Mouse (Mus musculus) neural tube, embryonic 10.5 days (tissue): Measurements from ENCODE around the gene Tnk1.
"Not testable (repeated sequence)": the region's sequence is repeated elsewhere in the genome, so short reads cannot be mapped to it uniquely, and the experiment has no call there.

Experiments
- DNase-seq: peaks from one replicate; pipeline ENCODE4 v3.0.0-alpha.2; 2017; ENCODE audit warnings: low spot score; ENCODE audit errors: extremely low spot score

Gene Tnk1

GRCm38 (mm10) chr11:69878952-69879351 is 20.4 kb upstream of the Tnk1 start:
- DNase-seq, result no peak

- no peak for DNase-seq
These were observed 19.9 kb upstream of the Tnk1 start for GRCm38 (mm10) chr11:69878399-69878798.

DNA sequence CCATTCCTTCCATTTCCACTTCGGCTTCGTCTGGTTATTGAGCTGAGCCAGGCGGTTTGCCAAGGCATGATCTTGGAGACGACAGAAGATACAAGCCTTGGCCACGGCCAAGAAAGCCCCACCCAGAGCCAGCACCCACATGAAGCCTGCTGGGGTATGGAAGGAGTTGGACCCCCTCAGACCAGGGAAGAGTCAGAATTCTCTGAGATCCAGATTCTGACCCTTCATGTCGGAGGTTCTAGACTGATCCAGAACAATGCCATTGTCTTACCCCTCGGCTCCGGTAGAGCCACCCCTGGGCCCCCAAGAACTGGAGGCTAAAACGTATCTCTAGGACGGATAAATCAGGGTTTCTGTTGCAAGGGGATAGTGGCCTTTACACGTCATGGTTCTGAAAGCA is 19.3 kb upstream of the Tnk1 start, which contains the start of gene Tmem95:
Gene Tmem95 (minus strand): TSS at position 141 of the 400 bp plus-strand sequence.
- no peak for DNase-seq

DNA sequence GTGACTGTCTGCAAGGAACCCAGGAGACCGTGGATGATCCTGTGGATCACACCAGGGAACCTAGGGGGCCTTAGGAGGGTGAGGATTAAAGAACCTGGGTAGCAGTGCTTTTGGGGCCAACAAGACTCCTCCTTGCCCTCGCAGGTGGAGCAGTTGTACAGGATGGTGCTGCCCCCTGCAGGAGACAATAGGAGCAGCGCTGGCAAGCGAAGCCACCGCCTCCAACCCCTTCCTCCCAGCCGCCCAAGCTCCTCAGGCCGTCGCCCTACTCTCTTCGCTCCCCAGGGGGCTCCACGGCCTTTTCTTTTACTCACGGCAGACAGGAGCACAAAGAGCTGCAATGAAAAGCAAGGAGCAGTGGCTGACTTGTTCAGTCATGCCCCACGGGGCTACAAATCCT is 18.3 kb upstream of the Tnk1 start:
- peak; percentile 83 for DNase-seq

- DNase-seq, result no peak
These were observed 17.7 kb upstream of the Tnk1 start for GRCm38 (mm10) chr11:69876186-69876585.

DNA sequence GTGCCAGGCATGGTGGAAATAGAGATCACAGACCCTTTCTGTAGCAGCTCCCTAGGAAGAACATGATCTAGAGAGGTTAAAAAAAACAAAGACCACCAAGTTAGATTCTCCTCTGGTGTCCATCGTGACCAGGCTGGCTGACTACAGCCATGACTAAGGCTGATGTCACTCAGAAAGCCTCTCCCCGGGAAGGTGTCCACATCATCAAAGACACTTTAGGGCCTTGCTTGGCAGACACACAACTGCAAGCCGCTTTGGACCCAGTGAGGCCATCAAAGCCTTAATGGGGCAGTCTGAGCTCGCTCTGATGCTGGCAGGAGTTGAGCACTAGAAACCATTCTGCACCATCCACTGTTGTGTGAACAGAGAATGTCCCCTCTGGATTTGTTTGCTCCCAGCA is 13.9 kb upstream of the Tnk1 start:
- DNase-seq, result no peak

GRCm38 (mm10) chr11:69871822-69872221 is 13.3 kb upstream of the Tnk1 start:
- no peak for DNase-seq

DNA sequence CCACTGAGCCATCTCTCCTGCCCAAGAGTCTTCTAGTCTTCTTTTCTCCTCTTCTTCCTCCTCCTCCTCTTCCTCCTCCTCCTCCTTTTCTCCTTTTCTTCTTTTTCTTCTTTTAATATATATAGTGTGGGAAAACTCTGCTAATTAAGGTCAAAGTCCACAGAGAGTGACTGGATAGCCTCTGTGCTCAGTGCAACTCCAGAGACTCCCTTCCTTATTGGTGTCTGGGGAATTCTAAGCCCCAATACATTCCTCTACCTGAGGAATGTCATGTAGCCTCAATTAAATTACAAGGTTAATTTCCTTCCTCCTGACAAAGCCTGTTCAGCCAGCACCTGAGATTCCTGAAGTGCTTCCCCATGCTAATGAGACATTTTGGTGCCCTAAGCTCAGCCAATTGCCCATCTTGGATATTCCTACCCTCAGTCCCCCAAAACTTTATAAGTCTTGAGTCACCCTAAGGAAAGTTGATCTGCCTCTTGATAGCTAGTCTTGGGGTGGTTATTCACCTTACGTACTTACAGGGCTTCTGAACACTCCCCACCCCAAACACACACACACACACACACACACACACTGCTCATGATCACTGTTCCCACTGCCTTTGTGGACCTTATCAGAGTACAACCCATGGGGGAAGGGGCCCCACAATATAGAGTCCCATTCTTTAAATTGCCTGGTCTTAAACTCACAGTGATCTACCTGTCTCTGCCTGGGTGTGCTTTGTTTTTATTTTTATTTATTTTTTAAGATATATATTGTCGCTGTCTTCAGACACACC is 11.9 kb upstream of the Tnk1 start:
- DNase-seq, result no peak

DNA sequence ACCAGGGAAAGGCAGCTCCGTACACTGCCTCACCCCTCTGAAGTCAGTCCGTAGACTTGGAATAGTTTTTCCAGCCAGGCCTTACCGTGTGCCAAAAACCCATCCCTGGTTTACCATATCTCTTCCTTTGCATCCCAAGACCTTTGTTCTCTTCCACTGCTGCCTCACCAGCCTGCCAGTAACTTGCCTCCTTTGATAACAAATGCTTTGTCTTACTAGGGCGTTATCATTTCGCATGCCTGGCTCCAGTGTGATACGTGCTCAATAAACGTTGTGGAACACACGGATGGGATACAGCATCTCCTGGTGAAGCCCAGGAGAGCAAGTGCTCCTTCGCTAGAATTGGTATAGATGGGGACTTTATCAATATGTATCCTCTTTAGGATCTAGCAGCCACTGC is 8.8 kb upstream of the Tnk1 start:
- DNase-seq, result no peak

GRCm38 (mm10) chr11:69865561-69865960 is 7.0 kb upstream of the Tnk1 start:
- DNase-seq, result no peak

DNA sequence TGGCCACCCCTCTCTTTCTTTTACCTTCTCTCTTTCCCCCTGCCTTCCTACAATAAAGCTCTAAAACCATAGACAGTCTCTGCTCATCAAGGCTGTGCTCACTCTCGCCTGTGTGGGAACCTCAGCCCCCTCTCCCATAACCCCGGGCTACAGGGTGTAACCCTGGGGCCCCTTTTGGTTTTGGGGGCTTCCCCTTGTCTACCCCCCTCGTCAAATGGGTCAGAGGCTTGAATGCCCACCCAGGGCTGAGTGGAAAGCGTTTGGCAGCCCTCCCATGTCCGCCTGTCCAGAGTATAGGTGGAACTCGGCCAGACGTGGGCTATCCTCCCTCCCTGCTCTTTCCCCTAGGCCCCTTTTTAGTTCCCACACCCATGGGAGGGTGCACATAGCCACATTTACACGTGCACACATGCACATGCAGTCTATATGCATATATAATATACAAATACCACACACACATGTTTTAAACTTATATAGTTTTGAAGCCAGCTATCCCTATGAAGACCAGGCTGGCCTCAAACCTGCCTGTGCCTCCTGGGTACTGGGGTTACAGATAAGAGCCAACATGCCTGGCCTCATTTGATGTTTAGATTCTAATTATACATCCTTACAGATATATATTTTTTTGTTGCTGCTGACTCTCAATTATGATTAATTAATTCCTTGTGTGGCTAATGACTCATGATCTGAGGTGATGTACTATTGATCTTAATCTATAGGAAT is 5.8 kb upstream of the Tnk1 start:
- no peak for DNase-seq

- DNase-seq, result not testable (repeated sequence)
These were observed 5.2 kb upstream of the Tnk1 start for GRCm38 (mm10) chr11:69863729-69864128.

DNA sequence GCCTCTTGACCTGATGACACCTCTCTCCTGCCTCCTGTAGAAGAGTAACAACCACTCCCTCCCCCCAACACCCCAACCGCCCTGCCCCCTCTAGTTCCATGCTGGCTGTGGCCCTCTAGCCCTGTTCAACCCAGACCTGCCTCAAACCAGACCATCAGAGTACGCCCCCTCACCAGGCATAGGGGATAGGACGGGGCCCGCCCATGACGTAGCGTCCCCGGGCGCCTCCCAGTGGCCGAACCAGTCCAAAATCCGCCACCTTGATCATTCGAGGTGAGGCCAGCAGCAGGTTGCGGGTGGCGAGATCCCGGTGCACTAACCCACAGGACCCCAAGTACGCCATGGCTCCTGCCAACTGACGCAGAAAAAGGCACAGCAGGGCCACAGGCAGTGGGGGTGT is 3.2 kb downstream of the Tnk1 start:
- peak; percentile 56 for DNase-seq

DNA sequence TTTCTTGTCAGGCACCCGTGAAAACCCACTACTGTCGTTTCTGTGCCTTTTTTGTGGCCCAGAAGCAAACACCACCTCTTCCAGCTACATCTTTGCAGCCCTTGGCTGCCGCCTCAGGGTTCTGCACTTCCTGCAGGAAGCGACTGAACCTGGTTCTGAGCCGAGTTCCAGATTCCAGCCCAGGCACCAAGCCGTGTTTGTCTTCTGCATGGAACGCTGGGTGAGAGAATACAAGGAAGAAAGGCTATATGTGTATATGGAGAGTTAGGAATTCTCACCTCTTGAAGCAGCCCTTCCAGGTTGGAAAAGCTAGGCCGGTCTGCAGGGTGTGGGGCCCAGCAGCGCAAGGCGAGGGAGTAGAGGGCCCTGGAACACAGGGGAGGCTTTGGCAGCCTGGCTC is 3.9 kb downstream of the Tnk1 start:
- no peak for DNase-seq

DNA sequence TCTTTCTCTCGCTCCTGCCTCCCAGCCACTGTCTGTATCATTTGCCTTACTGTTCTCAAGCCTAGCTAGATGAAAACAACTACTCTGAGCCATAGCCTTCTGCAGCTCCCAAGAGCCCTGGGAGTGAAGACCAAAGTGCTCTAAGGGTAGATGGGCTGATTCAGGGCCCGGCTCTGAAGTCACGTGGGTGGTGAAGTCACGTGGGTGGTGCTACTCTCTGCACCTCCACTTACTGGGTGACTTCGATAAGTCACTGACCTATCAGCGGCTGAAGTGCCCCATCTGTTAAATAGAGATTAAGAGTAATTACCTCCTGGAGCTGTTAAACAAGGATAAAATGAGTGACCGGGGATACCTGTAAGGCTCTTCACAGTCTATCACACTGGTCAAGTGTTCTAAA is 4.5 kb downstream of the Tnk1 start:
- no peak for DNase-seq

- no peak for DNase-seq
These were observed 7.8 kb downstream of the Tnk1 start for GRCm38 (mm10) chr11:69850754-69851153.

- DNase-seq, result no peak
These were observed 8.6 kb downstream of the Tnk1 start for GRCm38 (mm10) chr11:69849884-69850283.

DNA sequence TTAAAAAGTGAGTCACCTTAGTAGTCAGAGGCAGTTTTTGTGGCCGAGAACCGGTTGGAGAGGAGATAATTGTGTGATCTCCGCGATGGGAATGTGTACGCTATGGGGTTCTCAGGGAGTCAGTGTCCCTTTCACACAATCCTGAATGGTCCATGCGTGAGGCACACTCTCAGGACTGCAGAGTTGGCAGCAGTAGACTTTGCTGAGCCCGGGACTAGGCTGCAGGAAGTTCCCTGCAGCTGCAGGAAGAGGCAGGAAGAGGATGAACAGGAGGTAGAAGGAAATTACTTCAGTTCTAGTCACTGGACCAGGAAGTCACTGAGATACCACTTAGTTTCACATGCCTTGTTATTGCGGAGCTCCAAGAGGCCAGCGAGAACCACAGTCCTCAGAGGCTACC is 9.4 kb downstream of the Tnk1 start:
- DNase-seq, result no peak

- no peak for DNase-seq
These were observed 10.5 kb downstream of the Tnk1 start for GRCm38 (mm10) chr11:69848021-69848420.

DNA sequence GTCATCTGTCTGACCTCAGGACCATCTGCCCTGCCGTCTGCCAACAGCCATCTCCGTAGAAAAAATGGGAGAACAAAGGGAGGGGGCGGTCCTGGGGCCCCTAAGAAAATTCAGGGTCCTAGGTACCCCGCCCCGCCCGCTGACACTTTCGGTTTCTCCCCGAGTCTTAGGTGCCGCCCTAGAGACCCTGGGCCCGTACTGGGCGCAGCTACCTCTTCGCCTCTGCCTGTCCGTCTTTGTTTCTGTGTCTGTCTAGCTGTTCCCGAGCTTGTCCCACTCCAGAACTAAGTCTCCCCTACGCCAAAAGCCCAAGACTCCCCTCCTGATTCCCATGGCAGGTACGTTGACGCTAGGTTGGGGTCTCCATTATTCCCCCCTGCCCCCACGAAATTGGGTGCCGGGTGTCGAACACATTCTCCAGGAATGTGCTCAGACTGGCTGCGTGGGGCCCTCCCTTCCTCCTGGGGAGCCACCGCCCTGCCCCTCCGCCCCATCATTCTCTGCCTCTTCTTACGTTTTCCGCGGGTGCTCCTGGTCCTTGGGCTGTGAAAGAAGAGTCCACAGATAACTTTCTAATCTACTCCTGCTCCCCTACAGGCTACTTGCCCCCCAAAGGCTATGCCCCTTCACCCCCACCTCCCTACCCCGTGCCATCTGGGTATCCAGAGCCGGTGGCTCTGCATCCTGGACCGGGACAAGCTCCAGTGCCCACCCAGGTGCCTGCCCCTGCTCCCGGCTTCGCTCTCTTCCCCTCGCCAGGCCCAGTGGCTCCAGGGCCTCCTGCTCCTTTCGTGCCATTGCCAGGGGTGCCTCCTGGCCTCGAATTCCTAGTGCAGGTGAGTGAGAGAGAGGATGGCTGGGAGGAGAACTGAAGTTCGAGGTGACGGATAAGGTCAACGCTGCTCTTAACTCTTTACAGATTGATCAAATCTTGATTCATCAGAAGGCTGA is 11.5 kb downstream of the Tnk1 start:
- DNase-seq, result no peak

DNA sequence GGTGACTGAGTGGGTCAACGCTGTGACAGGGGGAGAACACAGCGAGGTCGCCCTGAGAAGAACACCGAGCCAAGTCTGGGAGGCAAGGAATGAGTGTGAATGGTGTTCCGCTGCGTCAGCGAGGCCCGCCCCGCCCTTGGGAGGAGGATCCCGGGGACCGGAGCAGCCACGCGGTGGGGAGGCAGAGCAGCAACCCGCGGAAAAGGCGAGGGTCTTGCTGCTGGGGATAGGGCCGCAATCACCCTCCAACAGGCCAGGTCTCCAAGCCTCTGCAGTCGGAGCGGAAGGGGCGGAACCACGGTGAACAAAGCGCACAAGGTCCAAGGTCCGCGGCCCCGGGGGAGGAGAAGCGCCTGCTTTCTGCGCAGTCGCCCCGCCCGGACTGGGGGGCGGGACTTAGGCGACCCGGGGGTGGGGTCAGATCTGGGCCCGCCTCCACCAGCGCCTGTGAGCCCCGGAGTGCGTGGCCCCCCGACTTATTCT is 12.3 kb downstream of the Tnk1 start, which contains the start of gene Plscr3:
Gene Plscr3 (plus strand): TSS at position 179 of the 483 bp plus-strand sequence.
- peak; percentile 93 for DNase-seq
